ENCODE assay signal across 7 mouse cellular contexts in genomic region chrX:102157423-102157791, GRCm38 (mm10). TPM values are rescaled to one million over a fixed set of nuclear protein-coding genes. Genes with fewer than 3 reads are reported as not detected.
A peak's percentile ranks its signal among the peaks of the same experiment; 100 is the strongest.
DNase-seq lines count a peak whose midpoint lies in the region; ATAC-seq lines count a peak whose summit lies in the region.

No protein-coding gene starts in this region.

- H3K9ac ChIP-seq in lung, embryonic 15.5 days, result peak overlapping the region; percentile 34
- H3K9ac ChIP-seq in embryonic facial prominence, embryonic 15.5 days, result no peak overlapping the region
- H3K9ac ChIP-seq in neural tube, embryonic 15.5 days (replicated peaks), result peak overlapping the region; percentile 28; the same call in 1 of the 2 replicates

- no peaks in the 10 kb centered on the region for H3K27me3 ChIP-seq in lung, embryonic 15.5 days
- no peaks in the 10 kb centered on the region for H3K27me3 ChIP-seq in embryonic facial prominence, embryonic 15.5 days
- peaks cover 34% of the 10 kb centered on the region for H3K27me3 ChIP-seq in limb, embryonic 10.5 days (ENCODE audit: low read depth, poor library complexity, severe bottlenecking)
- no peaks in the 10 kb centered on the region for H3K27me3 ChIP-seq in neural tube, embryonic 15.5 days (replicated peaks)

- peak overlapping the region; percentile 85 for H3K27ac ChIP-seq in lung, embryonic 15.5 days
- H3K27ac ChIP-seq in embryonic facial prominence, embryonic 15.5 days (replicated peaks), result peak overlapping the region; percentile 76
- H3K27ac ChIP-seq in limb, embryonic 10.5 days, result peak overlapping the region; percentile 83
- H3K27ac ChIP-seq in neural tube, embryonic 15.5 days (replicated peaks), result peak overlapping the region; percentile 76

- no peaks in the 10 kb centered on the region for H3K4me1 ChIP-seq in lung, embryonic 15.5 days
- no peaks in the 10 kb centered on the region for H3K4me1 ChIP-seq in embryonic facial prominence, embryonic 15.5 days
- no peaks in the 10 kb centered on the region for H3K4me1 ChIP-seq in limb, embryonic 10.5 days
- no peaks in the 10 kb centered on the region for H3K4me1 ChIP-seq in neural tube, embryonic 15.5 days

- no peaks in the 10 kb centered on the region for H3K36me3 ChIP-seq in lung, embryonic 15.5 days
- H3K36me3 ChIP-seq in embryonic facial prominence, embryonic 15.5 days, result no peaks in the 10 kb centered on the region
- H3K36me3 ChIP-seq in limb, embryonic 10.5 days, result peaks cover 10% of the 10 kb centered on the region; the same call in 1 of the 2 replicates
- H3K36me3 ChIP-seq in neural tube, embryonic 15.5 days, result no peaks in the 10 kb centered on the region

- no peak for ATAC-seq in lung, embryonic 15.5 days (ENCODE audit: borderline replicate concordance, extremely low read depth, low FRiP score, low TSS enrichment)
- no peak for ATAC-seq in embryonic facial prominence, embryonic 15.5 days (ENCODE audit: insufficient number of reproducible peaks, low FRiP score, low TSS enrichment, low read depth)
- ATAC-seq in neural tube, embryonic 15.5 days (ENCODE audit: low FRiP score), result no peak

- peak overlapping the region; percentile 59 for H3K4me3 ChIP-seq in lung, embryonic 15.5 days
- H3K4me3 ChIP-seq in embryonic facial prominence, embryonic 15.5 days (replicated peaks), result peak overlapping the region; percentile 55
- peak overlapping the region; percentile 60 for H3K4me3 ChIP-seq in limb, embryonic 10.5 days
- H3K4me3 ChIP-seq in neural tube, embryonic 15.5 days (replicated peaks), result peak overlapping the region; percentile 44

- H3K4me2 ChIP-seq in lung, embryonic 15.5 days, result peak overlapping the region; percentile 51
- peak overlapping the region; percentile 40 for H3K4me2 ChIP-seq in embryonic facial prominence, embryonic 15.5 days (replicated peaks)
- H3K4me2 ChIP-seq in neural tube, embryonic 15.5 days, result peak overlapping the region; percentile 48

- no peak for DNase-seq in lung, postnatal 14 days
- no peak for DNase-seq in limb, embryonic 10.5 days (ENCODE audit: low spot score)
- no peak for DNase-seq in embryo, embryonic 10 days (ENCODE audit: low spot score)
- DNase-seq in adrenal gland, postnatal 4 days (ENCODE audit: low spot score in 2 of 2), result no peak

- 37% methylated on average over 5 of the region's 5 CpGs for WGBS in lung, embryonic 15.5 days
- 47% methylated on average over 5 of the region's 5 CpGs for WGBS in embryonic facial prominence, embryonic 15.5 days
- WGBS in limb, embryonic 10.5 days, result 42% methylated on average over 5 of the region's 5 CpGs
- WGBS in neural tube, embryonic 15.5 days, result 58% methylated on average over 5 of the region's 5 CpGs

- H3K9me3 ChIP-seq in lung, embryonic 15.5 days, result no peaks in the 10 kb centered on the region
- H3K9me3 ChIP-seq in embryonic facial prominence, embryonic 15.5 days (replicated peaks), result no peaks in the 10 kb centered on the region
- H3K9me3 ChIP-seq in limb, embryonic 10.5 days (replicated peaks), result no peaks in the 10 kb centered on the region
- no peaks in the 10 kb centered on the region for H3K9me3 ChIP-seq in neural tube, embryonic 15.5 days (replicated peaks)

RNA-seq across cellular contexts. Expression of gene Ercc6l, which starts 0.5 kb away (rescaled TPM):
- 17.0 and 17.1 TPM in 2 replicates for polyA plus RNA-seq in lung, embryonic 15.5 days (2015; fragmentation: Nextera tagmentation; extraction: Ambion mirVana)
- polyA plus RNA-seq in embryonic facial prominence, embryonic 15.5 days (2015; fragmentation: Nextera tagmentation; extraction: Ambion mirVana), result 8.6 and 8.8 TPM in 2 replicates
- 22.7 and 23.7 TPM in 2 replicates for polyA plus RNA-seq in limb, embryonic 10.5 days (2016; fragmentation: Nextera tagmentation; extraction: Ambion mirVana)
- polyA plus RNA-seq in neural tube, embryonic 15.5 days (2015; fragmentation: Nextera tagmentation; extraction: Ambion mirVana), result 1.1 and 3.4 TPM in 2 replicates
- total RNA-seq in adrenal gland, postnatal 4 days (2021), result 1 to 10 TPM; 4.7 to 5.1 TPM

RNA-seq across cellular contexts. Expression of gene Rps4x, which starts 31.8 kb away (rescaled TPM):
- 801 and 804 TPM in 2 replicates for polyA plus RNA-seq in lung, embryonic 15.5 days (2015; fragmentation: Nextera tagmentation; extraction: Ambion mirVana)
- 795 and 837 TPM in 2 replicates for polyA plus RNA-seq in embryonic facial prominence, embryonic 15.5 days (2015; fragmentation: Nextera tagmentation; extraction: Ambion mirVana)
- 679 and 777 TPM in 2 replicates for polyA plus RNA-seq in limb, embryonic 10.5 days (2016; fragmentation: Nextera tagmentation; extraction: Ambion mirVana)
- polyA plus RNA-seq in neural tube, embryonic 15.5 days (2015; fragmentation: Nextera tagmentation; extraction: Ambion mirVana), result 357 and 446 TPM in 2 replicates
- 1,000 to 10,000 TPM; 1,379 to 1,607 TPM for total RNA-seq in adrenal gland, postnatal 4 days (2021)

RNA-seq across cellular contexts. Expression of gene Pin4, which starts 38.2 kb away (rescaled TPM):
- 59.6 and 64.8 TPM in 2 replicates for polyA plus RNA-seq in lung, embryonic 15.5 days (2015; fragmentation: Nextera tagmentation; extraction: Ambion mirVana)
- polyA plus RNA-seq in embryonic facial prominence, embryonic 15.5 days (2015; fragmentation: Nextera tagmentation; extraction: Ambion mirVana), result 52.0 and 63.4 TPM in 2 replicates
- 81.2 and 96.0 TPM in 2 replicates for polyA plus RNA-seq in limb, embryonic 10.5 days (2016; fragmentation: Nextera tagmentation; extraction: Ambion mirVana)
- 69.9 and 71.6 TPM in 2 replicates for polyA plus RNA-seq in neural tube, embryonic 15.5 days (2015; fragmentation: Nextera tagmentation; extraction: Ambion mirVana)
- total RNA-seq in adrenal gland, postnatal 4 days (2021), result 10 to 100 TPM; 39.8 to 45.8 TPM
